Mouse (Mus musculus): ENCODE results near the gene Ptrh1. TPM values are rescaled to one million over a fixed set of nuclear protein-coding genes. Genes with fewer than 3 reads are reported as not detected.
A peak's percentile ranks its signal among the peaks of the same experiment; 100 is the strongest.

The Ptrh1 gene
- total RNA-seq (2014; rRNA removed) (2.4 and 5.5 TPM in 2 replicates), polyA plus RNA-seq (2015; fragmentation: Nextera tagmentation; extraction: Ambion mirVana) (4.0 and 4.8 TPM in 2 replicates)

DNA sequence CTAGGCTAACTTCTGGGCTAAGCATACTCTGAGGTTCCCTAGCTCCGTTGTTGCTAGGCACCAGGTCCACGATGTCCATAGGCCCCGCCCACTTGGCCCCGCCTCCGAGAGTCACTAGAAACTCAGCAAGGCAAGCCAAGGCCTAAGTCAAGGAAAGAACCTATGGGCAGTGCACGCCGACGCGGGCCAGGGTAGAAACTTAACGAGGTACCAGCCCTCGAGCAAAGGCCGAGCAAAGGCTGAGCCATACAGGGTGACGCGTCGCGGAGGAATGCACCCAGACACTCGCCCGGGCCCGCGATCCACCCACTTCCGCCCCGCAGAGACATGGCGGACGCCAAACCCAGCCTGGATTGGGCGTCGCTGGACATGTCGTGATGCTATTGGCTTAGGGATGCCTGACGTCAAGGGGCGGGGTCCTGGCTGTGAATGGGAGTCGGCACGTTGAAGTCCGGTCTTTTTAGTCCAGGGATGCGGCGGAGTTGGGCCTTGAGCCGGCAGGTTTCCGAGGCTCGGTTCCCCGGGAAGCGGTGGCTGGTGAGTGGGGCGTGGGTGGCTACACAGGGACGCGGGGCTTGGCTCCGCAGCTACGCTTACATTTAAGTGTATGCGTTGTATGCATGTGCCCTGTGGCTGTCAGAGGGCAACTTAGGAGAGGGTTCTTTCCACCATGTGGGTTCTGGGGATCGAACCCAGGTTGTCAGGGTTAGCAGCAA, at the start of gene Ptrh1, which contains the start of gene Ttc16:
Gene Ptrh1, plus strand, starts transcription at position 428 of the 716 bp plus-strand sequence.
Gene Ttc16, minus strand, starts transcription at position 275 of the 716 bp plus-strand sequence.
- Histone ChIP-seq H3K4me1 (ENCODE audit: insufficient read depth) (0 out of 2 replicates have a peak, but pooled peaks cover 9% of the 10 kb centered on the region), H3K36me3 (ENCODE audit: insufficient read depth) (no peaks in the 10 kb centered on the region), H3K27me3 (ENCODE audit: insufficient read depth, low read length) (no peaks in the 10 kb centered on the region), H3K4me3 (ENCODE audit: low read depth, low read length) (peak within 1 kb of the TSS; percentile 48), H3K27ac (ENCODE audit: low read depth, low read length) (no peak within 1 kb of the TSS; the same call in 1 of the 2 replicates), H3K4me2 (ENCODE audit: low read depth) (peak within 1 kb of the TSS; percentile 68), H3K9ac (peak within 1 kb of the TSS; percentile 44), H3K9me3 (ENCODE audit: low read length) (no peaks in the 10 kb centered on the region)
- ATAC-seq (peak; percentile 99), DNase-seq (peak; percentile 97)
- 1% methylated on average over 46 of the region's 46 CpGs for WGBS
- no peak for TF ChIP-seq CTCF (IDR thresholded peaks at IDR 0.05; ENCODE audit: low read depth)

DNA sequence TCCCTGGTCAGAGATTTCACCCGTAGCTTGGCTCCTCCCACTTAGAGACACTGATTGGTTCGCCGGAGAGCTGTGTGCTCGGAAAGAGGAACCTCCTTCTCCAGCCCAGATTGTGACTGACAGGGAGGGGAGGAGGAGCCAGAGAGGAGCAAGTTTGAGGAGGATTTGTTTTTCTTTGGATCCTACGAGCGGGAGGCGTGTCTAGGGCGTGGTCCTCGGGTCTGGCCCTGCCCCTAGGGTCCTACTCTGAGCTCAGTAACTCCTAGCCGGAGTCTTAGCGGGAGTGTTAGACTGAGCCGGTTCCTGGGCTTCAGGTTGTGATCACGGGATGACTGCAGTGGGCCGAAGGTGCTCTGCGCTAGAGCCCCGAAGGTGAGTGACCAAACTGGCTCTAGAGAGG, 48.2 kb upstream of the Ptrh1 start:
- Histone ChIP-seq H3K27ac (ENCODE audit: low read depth, low read length) (no peak overlapping the region), H3K4me1 (ENCODE audit: insufficient read depth) (no peaks in the 10 kb centered on the region), H3K36me3 (ENCODE audit: insufficient read depth) (no peaks in the 10 kb centered on the region), H3K9me3 (ENCODE audit: low read length) (no peaks in the 10 kb centered on the region), H3K27me3 (ENCODE audit: insufficient read depth, low read length) (no peaks in the 10 kb centered on the region), H3K4me3 (ENCODE audit: low read depth, low read length) (peak overlapping the region; percentile 35), H3K4me2 (ENCODE audit: low read depth) (peak overlapping the region; percentile 49), H3K9ac (peak overlapping the region; percentile 10; the same call in 1 of the 2 replicates)
- ATAC-seq (peak; percentile 98), DNase-seq (peak; percentile 86)
- 2% methylated on average over 16 of the region's 16 CpGs for WGBS
- no peak for TF ChIP-seq CTCF (IDR thresholded peaks at IDR 0.05; ENCODE audit: low read depth)

DNA sequence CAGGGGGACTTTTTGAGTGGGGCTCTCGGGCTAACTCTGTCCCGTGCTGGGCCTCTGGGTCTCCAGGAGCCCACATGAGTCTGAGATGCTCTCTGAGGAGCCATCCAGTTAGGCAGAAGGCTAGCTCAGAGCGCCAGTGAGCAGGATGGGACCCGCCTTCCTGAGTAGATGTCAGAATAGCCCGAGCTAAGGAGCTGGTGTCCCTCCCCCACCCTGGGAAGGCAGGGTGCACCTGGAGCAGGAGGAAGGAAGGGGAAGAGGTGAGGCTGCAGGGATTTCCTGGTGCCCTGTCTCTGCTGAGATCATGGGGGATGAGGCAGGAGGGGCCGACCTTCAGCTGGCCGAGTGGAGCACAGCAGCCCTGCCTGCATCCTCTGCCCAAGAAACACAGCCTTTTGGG, 47.1 kb upstream of the Ptrh1 start:
- H3K27me3 ChIP-seq (ENCODE audit: insufficient read depth, low read length), result no peaks in the 10 kb centered on the region
- ATAC-seq (no peak), DNase-seq (no peak)
- H3K27ac ChIP-seq (ENCODE audit: low read depth, low read length), result no peak overlapping the region
- no peaks in the 10 kb centered on the region for H3K9me3 ChIP-seq (ENCODE audit: low read length)
- H3K4me1 ChIP-seq (ENCODE audit: insufficient read depth), result no peaks in the 10 kb centered on the region
- WGBS, result 66% methylated on average over 7 of the region's 7 CpGs
- peak overlapping the region; percentile 19; the same call in 1 of the 2 replicates for H3K4me2 ChIP-seq (ENCODE audit: low read depth)
- no peak for TF ChIP-seq CTCF (IDR thresholded peaks at IDR 0.05; ENCODE audit: low read depth)
- no peak overlapping the region for H3K4me3 ChIP-seq (ENCODE audit: low read depth, low read length)
- no peak overlapping the region for H3K9ac ChIP-seq
- H3K36me3 ChIP-seq (ENCODE audit: insufficient read depth), result no peaks in the 10 kb centered on the region

DNA sequence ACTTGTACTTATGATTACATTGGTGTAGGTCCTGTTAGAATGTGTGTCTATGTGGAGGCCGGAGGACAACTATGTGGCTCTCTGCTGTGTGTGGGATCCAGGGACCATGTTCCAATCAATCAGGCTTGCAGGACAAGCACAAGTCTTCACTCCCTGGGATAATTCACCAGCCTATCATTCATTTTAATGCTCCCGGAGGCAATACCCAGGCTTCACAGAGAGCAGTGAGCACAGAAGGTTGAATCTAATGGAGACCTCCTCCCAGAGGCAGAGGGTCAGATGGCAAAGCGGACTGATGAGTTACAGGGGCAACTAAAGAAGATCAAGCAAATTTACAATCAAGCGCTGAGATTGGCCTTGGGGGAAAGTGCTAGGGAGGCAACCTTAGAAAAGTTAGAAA, 46.0 kb upstream of the Ptrh1 start:
- Histone ChIP-seq H3K9ac (no peak overlapping the region), H3K27me3 (ENCODE audit: insufficient read depth, low read length) (no peaks in the 10 kb centered on the region), H3K9me3 (ENCODE audit: low read length) (no peaks in the 10 kb centered on the region), H3K36me3 (ENCODE audit: insufficient read depth) (no peaks in the 10 kb centered on the region), H3K27ac (ENCODE audit: low read depth, low read length) (no peak overlapping the region), H3K4me2 (ENCODE audit: low read depth) (no peak overlapping the region), H3K4me1 (ENCODE audit: insufficient read depth) (no peaks in the 10 kb centered on the region), H3K4me3 (ENCODE audit: low read depth, low read length) (no peak overlapping the region)
- DNase-seq, result no peak
- ATAC-seq, result no peak
- no peak for TF ChIP-seq CTCF (IDR thresholded peaks at IDR 0.05; ENCODE audit: low read depth)
- WGBS, result 80% methylated on average over 4 of the region's 4 CpGs

DNA sequence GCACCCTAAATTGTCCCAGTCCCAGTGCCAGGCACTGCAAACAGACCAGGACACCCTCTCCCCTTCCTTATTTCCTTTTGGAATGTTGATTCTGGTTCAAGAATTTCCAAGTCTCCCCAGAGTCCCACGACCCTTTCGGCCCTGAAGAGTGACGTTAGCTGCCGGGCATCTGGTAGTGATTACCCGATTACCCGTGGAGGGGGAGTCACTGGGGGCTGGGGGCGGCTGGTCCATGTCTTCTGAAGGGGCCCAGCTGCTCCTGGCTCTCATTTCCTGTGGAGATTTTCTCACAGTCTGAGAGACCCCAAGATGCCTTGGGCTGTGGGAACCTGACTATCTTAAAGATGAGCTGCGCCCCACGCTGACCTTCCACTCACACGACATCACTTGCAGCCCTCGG, 44.7 kb upstream of the Ptrh1 start:
- DNase-seq, result no peak
- no peaks in the 10 kb centered on the region for H3K36me3 ChIP-seq (ENCODE audit: insufficient read depth)
- 63% methylated on average over 11 of the region's 11 CpGs for WGBS

DNA sequence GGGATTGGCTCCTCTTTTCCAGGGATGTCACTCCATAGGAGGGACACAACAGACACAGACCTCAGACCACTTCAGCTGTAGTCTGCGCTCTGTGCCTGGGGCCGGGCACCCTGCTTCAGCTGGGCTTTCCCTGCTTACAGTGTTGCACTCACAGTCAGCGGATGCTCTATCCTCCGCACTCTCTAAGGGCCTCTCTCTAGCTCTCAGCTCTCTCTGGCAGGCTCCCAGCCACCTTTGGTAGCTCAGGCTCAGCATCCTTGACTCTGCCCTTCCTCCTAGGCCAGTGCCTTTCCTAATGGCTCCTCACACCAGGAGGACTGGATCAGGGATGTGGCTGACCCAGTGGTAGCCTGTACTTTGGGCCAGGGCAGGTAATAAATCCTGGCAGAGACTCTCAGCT, 43.7 kb upstream of the Ptrh1 start:
- Histone ChIP-seq H3K36me3 (ENCODE audit: insufficient read depth) (no peaks in the 10 kb centered on the region), H3K27me3 (ENCODE audit: insufficient read depth, low read length) (no peaks in the 10 kb centered on the region), H3K9me3 (ENCODE audit: low read length) (no peaks in the 10 kb centered on the region), H3K4me1 (ENCODE audit: insufficient read depth) (no peaks in the 10 kb centered on the region), H3K4me3 (ENCODE audit: low read depth, low read length) (no peak overlapping the region), H3K4me2 (ENCODE audit: low read depth) (no peak overlapping the region), H3K9ac (no peak overlapping the region), H3K27ac (ENCODE audit: low read depth, low read length) (no peak overlapping the region)
- DNase-seq, result no peak
- ATAC-seq, result no peak
- 79% methylated on average over 4 of the region's 4 CpGs for WGBS
- no peak for TF ChIP-seq CTCF (IDR thresholded peaks at IDR 0.05; ENCODE audit: low read depth)

More for the DNA sequence above, 44.7 kb upstream of the Ptrh1 start:
- Histone ChIP-seq H3K9me3 (ENCODE audit: low read length) (no peaks in the 10 kb centered on the region), H3K4me2 (ENCODE audit: low read depth) (no peak overlapping the region), H3K27ac (ENCODE audit: low read depth, low read length) (no peak overlapping the region), H3K4me3 (ENCODE audit: low read depth, low read length) (no peak overlapping the region), H3K9ac (no peak overlapping the region), H3K4me1 (ENCODE audit: insufficient read depth) (no peaks in the 10 kb centered on the region), H3K27me3 (ENCODE audit: insufficient read depth, low read length) (no peaks in the 10 kb centered on the region)
- no peak for TF ChIP-seq CTCF (IDR thresholded peaks at IDR 0.05; ENCODE audit: low read depth)
- ATAC-seq, result no peak

DNA sequence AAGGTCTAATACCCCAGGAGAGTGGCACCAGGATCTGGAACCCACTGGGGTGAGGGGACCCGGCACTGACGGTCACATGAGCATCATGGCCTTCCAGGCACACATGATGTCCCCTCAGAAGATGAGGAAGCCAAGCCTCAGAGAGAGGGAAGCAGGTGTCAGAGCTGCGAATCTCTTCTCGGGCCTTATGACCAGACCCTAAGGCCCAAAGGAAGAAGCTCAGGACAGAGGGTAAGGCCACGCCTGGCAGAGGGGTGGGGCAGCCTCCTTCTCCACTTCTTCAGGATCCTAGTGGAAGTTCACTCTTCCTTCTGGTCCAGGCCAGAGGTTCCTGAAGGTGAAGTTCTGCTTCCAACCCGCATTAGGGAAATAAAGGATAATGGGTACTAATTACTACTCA, 42.9 kb upstream of the Ptrh1 start:
- H3K9me3 ChIP-seq (ENCODE audit: low read length), result no peaks in the 10 kb centered on the region
- no peaks in the 10 kb centered on the region for H3K36me3 ChIP-seq (ENCODE audit: insufficient read depth)
- ATAC-seq, result no peak
- H3K27me3 ChIP-seq (ENCODE audit: insufficient read depth, low read length), result no peaks in the 10 kb centered on the region
- DNase-seq, result no peak
- H3K9ac ChIP-seq, result no peak overlapping the region
- no peak overlapping the region for H3K4me3 ChIP-seq (ENCODE audit: low read depth, low read length)
- no peaks in the 10 kb centered on the region for H3K4me1 ChIP-seq (ENCODE audit: insufficient read depth)
- WGBS, result 60% methylated on average over 6 of the region's 6 CpGs
- H3K27ac ChIP-seq (ENCODE audit: low read depth, low read length), result no peak overlapping the region
- TF ChIP-seq CTCF (IDR thresholded peaks at IDR 0.05; ENCODE audit: low read depth), result no peak
- no peak overlapping the region for H3K4me2 ChIP-seq (ENCODE audit: low read depth)

Data from forebrain, postnatal 0 days (tissue).